Mouse (Mus musculus) cerebellum, adult 2 months (tissue): ENCODE measurements around the gene Hs6st2. TPM values are rescaled to one million over a fixed set of nuclear protein-coding genes. Genes with fewer than 3 reads are reported as not detected.

ENCODE experiments used
- DNase-seq, 2 experiments: peaks; one replicate each; pipeline ENCODE4 v3.0.0; 2021
- H3K27ac ChIP-seq: fragments of 200-500 bp; 2 replicates; pipeline ENCODE4 v1.5.1; 2012; ENCODE audit warnings: low read length, control low read depth, inconsistent platforms; ENCODE audit not compliant: insufficient read depth
- H3K27me3 ChIP-seq: fragments of 200-500 bp; 2 replicates; pipeline ENCODE4 v1.6.1; 2012; ENCODE audit warnings: inconsistent platforms, mild to moderate bottlenecking, low read length, moderate library complexity; ENCODE audit not compliant: control insufficient read depth, insufficient read depth
- H3K4me1 ChIP-seq: fragments of 200-500 bp; 2 replicates; pipeline ENCODE4 v1.6.1; 2011; ENCODE audit warnings: low read length; ENCODE audit not compliant: control insufficient read depth, insufficient read depth
- H3K4me3 ChIP-seq: fragments of 200-500 bp; replicated peaks from 2 replicates; pipeline ENCODE3; 2011; ENCODE audit warnings: mild to moderate bottlenecking, low read depth, low read length, control low read depth; ENCODE audit not compliant: insufficient read depth
- CTCF ChIP-seq: fragments of 200-500 bp; IDR thresholded peaks from 2 replicates; pipeline ENCODE4 v1.5.1; 2011; ENCODE audit warnings: low read depth, mild to moderate bottlenecking, control low read depth, low read length, moderate library complexity, borderline replicate concordance; ENCODE audit not compliant: insufficient read depth
- POLR2A ChIP-seq: fragments of 200-500 bp; IDR thresholded peaks from 2 replicates; pipeline ENCODE4 v1.6.1; 2011; ENCODE audit warnings: low read length, control low read depth, borderline replicate concordance; ENCODE audit not compliant: insufficient read depth
- WGBS: fragments of 180-500 bp; shearing (Covaris S2); methylation state at CpG from one replicate; pipeline ENCODE4 v1.1.7; 2018; 5-methylcytosine and 5-hydroxymethylcytosine counted together
- polyA plus RNA-seq: library from polyadenylated mRNA; depleted of rRNA; stranded (reverse); fragments of >200 nt; gene quantifications from 2 replicates; pipeline ENCODE4 v1.2.3, GENCODE M21; 2012

Hs6st2 gene
- polyA plus RNA-seq, 1 experiment, result 22.4 TPM

- no peak for DNase-seq
- TF ChIP-seq POLR2A, result no peak
- no peak for TF ChIP-seq CTCF
- WGBS, result 69% methylated on average over 5 of the region's 5 CpGs
- Histone ChIP-seq H3K27me3 (no peaks in the 10 kb centered on the region), H3K4me1 (no peaks in the 10 kb centered on the region), H3K27ac (no peak overlapping the region), H3K4me3 (no peak overlapping the region)
Measured at GRCm38 (mm10) chrX:51539626-51540025, 142.0 kb downstream of the Hs6st2 start.

DNA sequence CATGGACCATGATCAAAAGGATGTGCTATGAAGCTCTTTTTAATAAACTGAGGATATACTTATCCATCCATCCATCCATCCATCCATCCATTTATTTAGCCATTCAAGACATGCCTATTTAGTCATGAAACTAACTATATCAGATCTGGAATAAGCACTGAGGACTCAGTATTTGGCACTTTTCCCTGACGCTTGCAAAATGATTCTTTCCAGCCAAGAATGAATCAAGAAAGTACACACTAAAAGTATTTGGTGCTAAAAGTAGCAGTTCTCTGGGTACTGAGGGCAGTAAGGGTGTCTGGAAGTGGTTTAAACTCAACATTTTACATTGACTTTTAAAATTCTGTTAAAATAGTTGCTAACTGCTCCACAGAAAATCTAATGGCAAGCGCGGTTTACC lies 144.6 kb downstream of the Hs6st2 start:
- H3K4me1 ChIP-seq, result no peaks in the 10 kb centered on the region
- H3K4me3 ChIP-seq, result no peak overlapping the region
- no peak overlapping the region for H3K27ac ChIP-seq
- 91% methylated on average over 3 of the region's 3 CpGs for WGBS
- DNase-seq, result no peak
- TF ChIP-seq POLR2A (no peak), CTCF (no peak)
- H3K27me3 ChIP-seq, result no peaks in the 10 kb centered on the region

DNA sequence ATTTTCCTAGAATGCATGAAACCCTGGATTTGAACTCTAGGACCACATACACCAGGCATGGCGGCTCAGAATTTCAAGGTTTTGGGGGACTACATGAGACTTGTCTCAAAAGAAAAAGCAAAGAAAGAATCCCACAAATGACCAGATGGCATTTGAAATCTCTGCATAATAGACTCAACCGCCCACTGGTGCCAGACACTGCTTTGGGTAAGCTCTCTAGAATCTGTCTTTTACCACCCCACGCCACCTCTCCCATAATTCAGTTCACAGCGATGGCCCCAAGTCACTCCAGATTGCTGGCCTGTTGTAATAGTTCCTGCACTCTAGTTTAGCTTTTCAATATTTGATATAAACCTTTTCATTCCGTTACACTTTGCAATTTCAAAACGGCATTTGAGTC lies 146.4 kb downstream of the Hs6st2 start:
- DNase-seq, result no peak
- TF ChIP-seq POLR2A, result no peak
- TF ChIP-seq CTCF, result no peak
- 94% methylated on average over 6 of the region's 6 CpGs for WGBS

GRCm38 (mm10) chrX:51531136-51531535 lies 150.5 kb downstream of the Hs6st2 start:
- 59% methylated on average over 1 of the region's 1 CpGs for WGBS
- Histone ChIP-seq H3K27ac (no peak overlapping the region), H3K4me3 (no peak overlapping the region), H3K27me3 (no peaks in the 10 kb centered on the region), H3K4me1 (no peaks in the 10 kb centered on the region)
- no peak for TF ChIP-seq CTCF
- TF ChIP-seq POLR2A, result no peak
- no peak for DNase-seq

More for the DNA sequence above, 146.4 kb downstream of the Hs6st2 start:
- H3K4me1 ChIP-seq, result no peaks in the 10 kb centered on the region
- no peaks in the 10 kb centered on the region for H3K27me3 ChIP-seq
- no peak overlapping the region for H3K4me3 ChIP-seq
- H3K27ac ChIP-seq, result no peak overlapping the region

GRCm38 (mm10) chrX:51528601-51529000 lies 153.1 kb downstream of the Hs6st2 start:
- Histone ChIP-seq H3K27me3 (no peaks in the 10 kb centered on the region), H3K27ac (no peak overlapping the region), H3K4me3 (no peak overlapping the region), H3K4me1 (no peaks in the 10 kb centered on the region)
- no peak for DNase-seq
- TF ChIP-seq POLR2A (no peak), CTCF (no peak)

DNA sequence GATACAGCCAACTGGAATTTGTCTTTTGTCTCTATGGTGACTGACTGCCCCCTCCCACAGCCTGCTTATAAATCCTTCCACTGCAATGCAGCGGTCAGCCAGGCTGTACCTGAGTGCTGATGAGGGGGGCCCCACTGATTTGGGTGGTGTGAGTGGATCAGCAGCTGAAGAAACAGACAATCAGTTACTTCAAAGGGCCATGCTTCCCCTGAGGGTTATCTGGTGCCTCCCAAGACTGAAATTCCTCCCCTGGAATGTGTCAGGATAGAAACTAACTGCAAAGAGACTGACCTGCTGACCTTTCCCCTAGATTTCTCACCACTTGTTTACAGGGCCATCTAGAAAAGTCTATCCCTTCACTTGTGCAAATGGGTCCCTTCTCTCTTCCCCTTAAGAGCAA lies 166.8 kb downstream of the Hs6st2 start:
- H3K27me3 ChIP-seq, result no peaks in the 10 kb centered on the region
- H3K4me3 ChIP-seq, result no peak overlapping the region
- H3K27ac ChIP-seq, result no peak overlapping the region
- no peaks in the 10 kb centered on the region for H3K4me1 ChIP-seq
- no peak for DNase-seq
- TF ChIP-seq POLR2A, result no peak
- no peak for TF ChIP-seq CTCF
- 79% methylated on average over 1 of the region's 1 CpGs for WGBS

DNA sequence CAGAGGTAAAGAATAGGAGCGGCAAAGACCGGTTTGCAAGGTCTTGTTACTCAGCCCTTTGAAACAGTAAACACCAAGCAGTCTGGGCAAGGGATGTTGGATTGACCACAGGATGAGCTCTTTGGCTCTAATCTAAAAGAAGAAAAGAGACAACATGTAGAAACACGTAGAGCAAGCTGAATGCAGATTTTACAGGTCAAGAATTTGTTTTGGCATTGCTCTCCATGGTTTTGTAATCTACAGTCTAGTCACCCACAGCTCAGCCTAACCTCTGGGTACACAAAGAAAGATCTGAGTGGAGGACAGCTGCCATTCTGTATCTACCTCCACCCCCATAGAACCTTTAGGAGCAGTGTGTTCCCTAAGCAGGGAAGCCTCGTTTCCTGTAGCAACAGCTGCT lies 175.1 kb downstream of the Hs6st2 start:
- DNase-seq, result no peak
- no peak for TF ChIP-seq POLR2A
- no peak for TF ChIP-seq CTCF
- Histone ChIP-seq H3K27ac (no peak overlapping the region), H3K27me3 (no peaks in the 10 kb centered on the region), H3K4me3 (no peak overlapping the region), H3K4me1 (peaks cover 2% of the 10 kb centered on the region)
- WGBS, result 66% methylated on average over 4 of the region's 4 CpGs

DNA sequence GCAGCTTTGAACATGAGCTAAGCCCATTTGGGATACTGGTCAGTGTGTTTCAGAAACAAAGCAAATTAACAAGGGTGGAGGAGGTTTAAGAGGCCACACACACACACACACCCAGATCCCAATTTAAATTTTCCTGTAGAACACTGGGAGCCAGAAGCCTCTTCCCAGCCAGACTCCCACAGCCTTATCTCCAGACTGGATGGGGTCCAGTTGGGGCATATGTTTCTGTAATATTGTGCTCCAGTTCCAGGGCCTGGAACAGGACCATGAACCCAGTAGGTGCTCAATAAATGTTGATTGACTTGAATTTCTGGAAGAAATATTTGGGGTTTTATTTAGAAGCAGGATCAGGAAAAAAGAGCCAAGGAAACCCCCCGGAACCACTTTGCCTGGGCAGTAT lies 176.0 kb downstream of the Hs6st2 start:
- Histone ChIP-seq H3K27ac (no peak overlapping the region), H3K4me3 (no peak overlapping the region), H3K4me1 (peaks cover 2% of the 10 kb centered on the region), H3K27me3 (no peaks in the 10 kb centered on the region)
- WGBS, result 21% methylated on average over 1 of the region's 1 CpGs
- TF ChIP-seq POLR2A (no peak), CTCF (no peak)
- DNase-seq, result peak; percentile 72 to 89

DNA sequence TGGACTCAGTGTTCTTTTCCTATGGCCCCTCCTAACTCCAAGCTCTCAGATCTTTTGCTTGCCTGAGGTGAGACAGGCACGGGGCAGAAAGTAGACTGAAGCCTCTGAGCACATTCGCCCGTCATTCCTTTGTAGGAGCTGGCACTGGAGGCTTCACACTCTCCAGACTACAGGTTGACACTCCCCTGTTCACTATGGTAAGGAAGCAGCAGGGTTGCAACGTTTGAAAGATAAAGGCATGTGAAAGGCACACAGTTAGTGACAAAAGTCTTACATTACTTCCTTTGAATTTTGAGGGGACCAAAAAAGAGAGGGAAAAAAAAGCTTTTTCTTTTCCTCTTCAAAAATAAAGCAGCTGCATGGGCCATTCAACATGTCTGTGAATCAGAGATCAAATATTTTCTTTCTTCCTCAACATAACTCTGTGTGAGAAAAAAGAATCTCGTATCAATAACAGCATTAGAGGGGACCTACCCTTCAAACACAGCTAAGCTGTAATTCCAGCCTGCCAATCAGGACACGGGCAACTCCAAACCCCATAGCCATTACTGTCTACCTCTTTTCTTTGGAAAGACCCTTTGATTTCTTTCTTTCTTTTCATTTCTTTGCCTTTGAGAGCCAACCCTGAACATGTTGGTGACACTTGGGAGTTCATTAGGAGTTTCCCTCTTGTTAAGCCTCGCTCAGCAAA lies 177.7 kb downstream of the Hs6st2 start:
- H3K4me1 ChIP-seq, result peaks cover 2% of the 10 kb centered on the region
- no peak overlapping the region for H3K4me3 ChIP-seq
- H3K27me3 ChIP-seq, result no peaks in the 10 kb centered on the region
- WGBS, result 93% methylated on average over 7 of the region's 7 CpGs
- TF ChIP-seq CTCF (no peak), POLR2A (no peak)
- H3K27ac ChIP-seq, result no peak overlapping the region
- DNase-seq, result no peak
